In genomic region chr12:117152366-117153165, GRCm38 (mm10) we compare ENCODE assay signal across 11 mouse cellular contexts.
DNase-seq lines count a peak whose midpoint lies in the region; ATAC-seq and TF ChIP-seq lines count a peak whose summit lies in the region.
"Had no signal": no experiment of that assay in that cellular context is flagged by ENCODE, and none has a peak within 500 bp of the region (broad histone marks: within the 10 kb centered on the region; RNA-seq: fewer than 3 reads in every experiment).

No protein-coding gene starts in this region.

- no peaks in the 10 kb centered on the region for H3K9me3 ChIP-seq in forebrain, postnatal 0 days (ENCODE audit: low read length)
- no peaks in the 10 kb centered on the region for H3K9me3 ChIP-seq in midbrain, embryonic 13.5 days

- intact Hi-C loops in heart, postnatal 36 days (cut with DNase I), result no loop called here

- peak; percentile 18; the same call in 1 of the 2 replicates for ATAC-seq in forebrain, postnatal 0 days
- ATAC-seq in midbrain, embryonic 13.5 days, result peak; percentile 10; the same call in 1 of the 2 replicates

- peaks cover 17% of the 10 kb centered on the region; the same call in 1 of the 2 replicates for H3K27me3 ChIP-seq in forebrain, postnatal 0 days (ENCODE audit: insufficient read depth, low read length)
- H3K27me3 ChIP-seq in midbrain, embryonic 13.5 days, result no peaks in the 10 kb centered on the region

- peak overlapping the region; percentile 67; the same call in 1 of the 2 replicates for H3K4me3 ChIP-seq in forebrain, postnatal 0 days (ENCODE audit: low read depth, low read length)
- peak overlapping the region; percentile 93 for H3K4me3 ChIP-seq in midbrain, embryonic 13.5 days (replicated peaks)

- peak overlapping the region; percentile 85 for H3K4me2 ChIP-seq in forebrain, postnatal 0 days (ENCODE audit: low read depth)
- peak overlapping the region; percentile 77 for H3K4me2 ChIP-seq in midbrain, embryonic 13.5 days (replicated peaks)

- H3K27ac ChIP-seq in forebrain, postnatal 0 days (ENCODE audit: low read depth, low read length), result peak overlapping the region; percentile 87
- peak overlapping the region; percentile 98 for H3K27ac ChIP-seq in midbrain, embryonic 13.5 days

- H3K36me3 ChIP-seq in forebrain, postnatal 0 days (ENCODE audit: insufficient read depth), result no peaks in the 10 kb centered on the region
- H3K36me3 ChIP-seq in midbrain, embryonic 13.5 days, result no peaks in the 10 kb centered on the region

- WGBS in forebrain, postnatal 0 days, result 6% methylated on average over 28 of the region's 28 CpGs
- 1% methylated on average over 28 of the region's 28 CpGs for WGBS in midbrain, embryonic 13.5 days

- H3K4me1 ChIP-seq in forebrain, postnatal 0 days (ENCODE audit: insufficient read depth), result peaks cover 16% of the 10 kb centered on the region
- peaks cover 61% of the 10 kb centered on the region for H3K4me1 ChIP-seq in midbrain, embryonic 13.5 days (replicated peaks)

- peak overlapping the region; percentile 80 for H3K9ac ChIP-seq in forebrain, postnatal 0 days
- H3K9ac ChIP-seq in midbrain, embryonic 13.5 days (replicated peaks), result peak overlapping the region; percentile 99

- peak; percentile 30 for TF ChIP-seq CTCF in forebrain, postnatal 0 days (IDR thresholded peaks at IDR 0.05; ENCODE audit: low read depth)

- DNase-seq in heart, adult 11 months, result peak; percentile 85
- DNase-seq in heart, postnatal 36 days, result no peak
- DNase-seq in ES-CJ7 (ENCODE audit: low read depth, low spot score) (peak; percentile 34), liver (no peak)
- DNase-seq in forebrain, postnatal 0 days, result peak; percentile 54
- no peak for DNase-seq in left cerebral cortex, adult 8-10 months (ENCODE audit: low spot score in 2 of 2)
- DNase-seq in urinary bladder, postnatal 14 days (ENCODE audit: low spot score), result no peak
- DNase-seq: cerebellum, adult 9-11 months; gastrocnemius, postnatal 10 days; layer of hippocampus, postnatal 36 days had no signal

Comparison
In these comparisons a context has a peak if more than half of its experiments do, and no peak if none do; other contexts are left out.
1. DNase-seq: peak in heart, adult 11 months (single experiment), ES-CJ7 (single experiment) and forebrain, postnatal 0 days (single experiment); none in heart, postnatal 36 days (0 of 2), liver (single experiment), left cerebral cortex, adult 8-10 months (0 of 2) and urinary bladder, postnatal 14 days (single experiment).